Mouse (Mus musculus): Measurements from ENCODE around the gene Igbp1.

GRCm38 (mm10) chrX:100509921-100510320, 15.8 kb downstream of the Igbp1 start:
- TF ChIP-seq CTCF (IDR thresholded peaks at IDR 0.05; ENCODE audit: low read depth) (no peak), EP300 (IDR thresholded peaks at IDR 0.05; ENCODE audit: low read depth) (no peak)
